Mouse (Mus musculus) adrenal gland, postnatal 14 days (tissue): Measurements from ENCODE around the gene Aimp2. TPM values are rescaled to one million over a fixed set of nuclear protein-coding genes. Genes with fewer than 3 reads are reported as not detected.

Experiments
- DNase-seq: peaks from one replicate; pipeline ENCODE4 v3.0.0; 2021; ENCODE audit warnings: mixed read lengths
- total RNA-seq: library from RNA; stranded (reverse); gene quantifications from 2 replicates; pipeline ENCODE4 v1.2.3, GENCODE M21; 2021

Gene Aimp2
- total RNA-seq, 1 experiment from 2014 or later: 33.5 TPM

- no peak for DNase-seq
These were observed 5.8 kb downstream of the Aimp2 start for GRCm38 (mm10) chr5:143903813-143904212.

DNA sequence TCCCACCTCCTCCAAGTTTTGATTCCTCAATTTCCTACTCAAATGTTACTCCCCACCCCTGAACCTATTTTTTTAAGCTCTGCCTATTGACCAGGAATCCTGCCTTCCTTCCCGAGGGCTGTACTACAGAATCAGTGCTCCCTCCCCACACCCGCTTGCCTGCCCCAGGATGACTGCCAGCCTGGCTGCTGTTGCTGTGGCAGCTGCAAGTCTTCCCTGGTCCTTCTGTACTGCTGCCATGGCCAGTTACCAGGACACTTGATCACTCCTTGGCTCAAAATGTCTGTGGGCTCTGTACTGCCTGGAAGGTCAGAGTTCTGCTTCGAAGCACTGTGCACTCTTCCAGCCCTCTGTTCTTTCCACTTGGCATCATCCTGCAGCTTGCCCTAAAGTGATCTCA is 7.5 kb downstream of the Aimp2 start:
- DNase-seq: peak; percentile 16

DNA sequence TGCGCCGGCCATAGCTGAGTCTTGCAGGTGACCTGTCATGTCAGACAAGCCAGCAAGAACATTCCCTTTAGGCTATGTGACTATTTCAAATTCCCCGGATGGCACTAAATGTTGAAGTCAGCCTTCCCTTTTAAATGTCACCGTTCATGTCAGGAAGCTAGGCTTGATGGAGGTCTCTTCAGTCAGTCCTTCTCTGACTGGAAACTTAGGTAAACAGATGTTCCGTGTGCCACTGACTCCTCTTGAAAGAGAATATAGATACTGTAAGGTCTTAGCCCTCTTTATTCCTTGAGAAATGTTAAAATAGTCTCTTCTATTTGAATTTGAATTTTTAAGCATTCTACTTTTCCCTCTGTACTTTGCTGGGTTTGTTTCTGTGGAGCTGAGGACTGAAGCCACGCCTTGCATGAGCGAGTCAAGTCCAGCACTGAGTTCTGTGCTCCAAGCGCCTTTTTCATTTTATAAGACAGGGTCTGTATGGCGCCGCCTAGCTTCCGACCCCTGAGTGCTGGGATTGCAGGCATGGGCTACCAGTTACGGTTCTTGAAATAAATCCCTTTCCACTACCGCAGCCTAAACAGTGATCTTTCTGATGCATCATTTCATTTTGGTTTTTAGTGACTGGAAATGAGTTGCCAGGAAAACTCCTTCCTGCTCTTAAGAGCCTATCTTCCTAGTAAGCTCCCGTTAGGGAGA is 11.9 kb downstream of the Aimp2 start, which contains the start of gene Ankrd61:
Ankrd61 (minus strand) TSS at position 51 of the 696 bp plus-strand sequence.
- DNase-seq: no peak

DNA sequence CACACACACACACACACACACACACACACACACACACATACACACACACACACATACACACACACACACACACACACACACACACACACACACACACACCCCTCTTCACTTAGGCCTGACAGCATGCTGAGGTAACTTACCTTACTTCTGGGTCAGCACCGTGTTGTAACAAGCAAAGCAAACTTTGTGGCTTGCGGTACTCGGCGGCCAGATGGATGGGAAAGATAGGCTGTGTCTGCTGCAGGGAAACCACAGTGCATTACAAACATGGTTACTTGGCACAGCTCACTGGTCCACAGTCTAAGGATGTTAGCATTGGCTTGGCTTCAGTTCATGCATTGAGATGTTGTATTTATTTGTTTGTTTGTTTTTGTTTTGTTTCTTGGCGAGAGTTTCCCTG is 16.3 kb downstream of the Aimp2 start:
- DNase-seq: no peak

- no peak for DNase-seq
These were observed 17.3 kb downstream of the Aimp2 start for GRCm38 (mm10) chr5:143892255-143892886.

DNA sequence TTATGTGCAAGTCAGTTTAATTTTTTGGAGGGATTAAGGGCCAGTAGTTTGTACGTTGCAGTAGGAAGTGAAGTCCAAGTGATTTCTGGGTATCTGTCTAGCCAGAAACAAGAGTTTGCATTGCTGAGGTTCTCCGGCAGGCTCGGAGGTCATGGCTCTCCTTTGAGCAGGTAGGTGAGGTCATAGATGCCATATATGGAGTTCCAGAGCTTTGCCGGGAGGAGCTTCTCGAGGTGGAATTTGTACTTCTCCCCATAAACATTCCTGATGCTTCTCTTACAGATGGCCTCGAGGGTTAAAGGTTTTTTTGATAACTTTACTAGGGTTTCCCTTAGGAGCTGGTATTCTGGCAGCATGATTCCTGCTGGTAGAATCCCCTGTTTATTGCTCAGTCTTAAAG is 18.9 kb downstream of the Aimp2 start:
- DNase-seq: no peak

GRCm38 (mm10) chr5:143885274-143885673 is 24.4 kb downstream of the Aimp2 start:
- DNase-seq: no peak

GRCm38 (mm10) chr5:143874571-143874970 is 35.1 kb downstream of the Aimp2 start:
- DNase-seq: peak; percentile 43

- DNase-seq: no peak
These were observed 38.0 kb downstream of the Aimp2 start for GRCm38 (mm10) chr5:143871547-143872169.

Other genes with a start within 250 kb of the Aimp2 start
- 13.5 and 16.8 TPM in 2 replicates for gene Usp42, start 177.6 kb downstream of the Aimp2 start, total RNA-seq
- 33.1 and 34.2 TPM in 2 replicates for gene Eif2ak1, start 92.1 kb downstream of the Aimp2 start, total RNA-seq
- not detected in 2 replicates for gene Ankrd61, start 12.2 kb downstream of the Aimp2 start, total RNA-seq
- 8.7 and 8.9 TPM in 2 replicates for gene Pms2, start 117 bp upstream of the Aimp2 start, total RNA-seq
- gene Gm42421, start 18.3 kb upstream of the Aimp2 start, total RNA-seq: not detected in 2 replicates
- 1.3 and 1.7 TPM in 2 replicates for gene Rsph10b, start 23.2 kb upstream of the Aimp2 start, total RNA-seq
- 47.6 and 59.7 TPM in 2 replicates for gene Ccz1, start 105.0 kb upstream of the Aimp2 start, total RNA-seq
- gene Ocm, start 116.8 kb upstream of the Aimp2 start, total RNA-seq: not detected in 2 replicates
- gene Lmtk2, start 190.6 kb upstream of the Aimp2 start, total RNA-seq: 26.2 and 28.0 TPM in 2 replicates